ENCODE assay signal across 10 mouse cellular contexts in genomic region chr5:150611697-150612096, GRCm38 (mm10). TPM values are rescaled to one million over a fixed set of nuclear protein-coding genes. Genes with fewer than 3 reads are reported as not detected.
DNase-seq lines count a peak whose midpoint lies in the region; ATAC-seq lines count a peak whose summit lies in the region.
"Had no signal": no experiment of that assay in that cellular context is flagged by ENCODE, and none has a peak within 500 bp of the region (broad histone marks: within the 10 kb centered on the region; RNA-seq: fewer than 3 reads in every experiment).

No protein-coding gene starts in this region.

- ATAC-seq in megakaryocyte, adult 5-6 weeks (ENCODE audit: poor library complexity, severe bottlenecking), result peak; percentile 88

- DNase-seq in embryo, embryonic 10 days (ENCODE audit: low spot score), result peak; percentile 23
- DNase-seq in embryo, embryonic 9.5 days (ENCODE audit: extremely low spot score), result no peak
- DNase-seq in spleen, postnatal 36 days (ENCODE audit: low spot score in 2 of 2), result peak; percentile 54 to 57
- no peak for DNase-seq in spleen, postnatal 14 days (ENCODE audit: low spot score in 2 of 2)
- DNase-seq in cerebellum, adult 8-10 months, result no peak
- no peak for DNase-seq in adipocyte (ENCODE audit: low spot score)
- no peak for DNase-seq in cerebellum, adult 11-12 months
- DNase-seq: gastrocnemius, adult 2 months; kidney, postnatal 14 days had no signal

RNA-seq across cellular contexts. Expression of gene N4bp2l1, which starts 14.7 kb away (rescaled TPM):
- total RNA-seq in megakaryocyte, adult 5-6 weeks (2015), result 67.9 and 68.9 TPM in 2 replicates
- 61.6 and 62.9 TPM in 2 replicates for total RNA-seq in megakaryocyte, adult 5-6 weeks (2017)

RNA-seq across cellular contexts. Expression of gene N4bp2l2, which starts 54.3 kb away (rescaled TPM):
- 64.8 and 75.1 TPM in 2 replicates for total RNA-seq in megakaryocyte, adult 5-6 weeks (2015)
- 81.1 and 97.2 TPM in 2 replicates for total RNA-seq in megakaryocyte, adult 5-6 weeks (2017)

Comparison
In these comparisons a context has a peak if more than half of its experiments do, and no peak if none do; other contexts are left out.
1. DNase-seq: peak in embryo, embryonic 10 days (single experiment) and spleen, postnatal 36 days (2 of 2); none in embryo, embryonic 9.5 days (single experiment), spleen, postnatal 14 days (0 of 2), cerebellum, adult 8-10 months (single experiment), adipocyte (single experiment) and cerebellum, adult 11-12 months (single experiment).